Mouse (Mus musculus) intestine, embryonic 16.5 days (tissue): ENCODE measurements around the gene Tfap2b. TPM values are rescaled to one million over a fixed set of nuclear protein-coding genes. Genes with fewer than 3 reads are reported as not detected.

Experiments
- ATAC-seq: fragments of 200-750 bp; cut with Nextera tagmentation; 2 replicates; pipeline ENCODE4 v1.8.0; 2017; ENCODE audit warnings: moderate TSS enrichment, moderate library complexity
- H3K27ac ChIP-seq: fragments of 300-500 bp; sonication (generic); 2 replicates; pipeline ENCODE4 v1.5.1; 2014; ENCODE audit warnings: mild to moderate bottlenecking, low read length
- H3K27me3 ChIP-seq: fragments of 300-500 bp; sonication (generic); replicated peaks from 2 replicates; pipeline ENCODE4 v1.6.1; 2014; ENCODE audit warnings: low read length, control low read depth, mixed read lengths; ENCODE audit not compliant: control insufficient read depth, insufficient read depth
- H3K36me3 ChIP-seq: fragments of 300-500 bp; sonication (generic); 2 replicates; pipeline ENCODE4 v1.6.1; 2014; ENCODE audit warnings: low read length, control low read depth; ENCODE audit not compliant: control insufficient read depth, insufficient read depth
- H3K4me1 ChIP-seq: fragments of 300-500 bp; sonication (generic); 2 replicates; pipeline ENCODE4 v1.6.1; 2014; ENCODE audit warnings: low read length, control low read depth, mixed read lengths; ENCODE audit not compliant: control insufficient read depth, insufficient read depth
- H3K4me2 ChIP-seq: fragments of 300-500 bp; sonication (generic); 2 replicates; pipeline ENCODE4 v1.6.1; 2014; ENCODE audit warnings: low read depth, low read length, control low read depth
- H3K4me3 ChIP-seq: fragments of 300-500 bp; sonication (generic); 2 replicates; pipeline ENCODE4 v1.5.1; 2014; ENCODE audit warnings: mild to moderate bottlenecking, low read length
- H3K9ac ChIP-seq: fragments of 300-500 bp; sonication (generic); 2 replicates; pipeline ENCODE4 v1.6.1; 2014; ENCODE audit warnings: low read depth, low read length
- H3K9me3 ChIP-seq: fragments of 300-500 bp; sonication (generic); 2 replicates; pipeline ENCODE4 v1.6.1; 2016; ENCODE audit warnings: low read length, control low read depth; ENCODE audit not compliant: control insufficient read depth
- WGBS: fragments of 180-500 bp; shearing (Covaris S2); extraction: QIAGEN DNeasy Blood & Tissue Kit; methylation state at CpG from one replicate; pipeline ENCODE4 v1.1.7; 2014; 5-methylcytosine and 5-hydroxymethylcytosine counted together
- polyA plus RNA-seq: library from polyadenylated mRNA; unstranded; fragments of >200 nt; fragmentation: Nextera tagmentation; extraction: Ambion mirVana; gene quantifications from 2 replicates; pipeline ENCODE4 v1.2.1, GENCODE M21; 2015

The Tfap2b gene
- polyA plus RNA-seq, 1 experiment from 2014 or later = 0.22 TPM

DNA sequence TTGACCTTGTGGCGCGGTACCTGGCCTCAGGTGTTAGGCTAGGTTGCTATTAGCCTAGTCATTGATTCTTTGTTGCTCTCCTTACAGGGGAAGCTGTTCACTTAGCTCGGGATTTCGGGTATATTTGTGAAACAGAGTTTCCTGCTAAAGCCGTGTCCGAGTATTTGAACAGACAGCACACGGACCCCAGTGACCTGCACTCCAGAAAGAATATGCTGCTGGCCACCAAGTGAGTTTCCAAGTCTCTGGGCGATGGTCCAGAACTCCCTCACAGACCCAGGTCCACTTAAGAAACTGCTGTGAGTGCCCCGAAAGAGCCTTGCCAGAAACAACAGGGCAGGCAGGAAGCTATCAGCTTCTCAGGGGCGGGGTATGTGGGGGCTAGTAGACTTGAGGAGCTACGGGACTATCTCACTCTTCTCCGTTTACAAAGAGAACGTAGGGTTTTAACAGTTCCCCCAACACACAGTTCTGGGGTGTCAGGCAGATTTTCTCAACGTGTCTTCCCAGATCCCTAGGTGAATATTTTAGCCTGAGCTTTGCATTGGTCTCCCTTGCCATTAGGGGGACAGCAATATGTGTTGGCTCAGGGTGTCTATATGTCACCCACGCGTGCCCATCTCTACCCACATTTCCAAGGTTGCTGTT lies 22.3 kb downstream of the Tfap2b start:
- no peak overlapping the region for H3K4me2 ChIP-seq
- H3K27me3 ChIP-seq = peaks cover 57% of the 10 kb centered on the region
- no peaks in the 10 kb centered on the region for H3K4me1 ChIP-seq
- H3K36me3 ChIP-seq = no peaks in the 10 kb centered on the region
- WGBS = 2% methylated on average over 16 of the region's 16 CpGs
- no peaks in the 10 kb centered on the region for H3K9me3 ChIP-seq
- no peak overlapping the region for H3K9ac ChIP-seq
- no peak for ATAC-seq
- no peak overlapping the region for H3K4me3 ChIP-seq
- no peak overlapping the region for H3K27ac ChIP-seq

DNA sequence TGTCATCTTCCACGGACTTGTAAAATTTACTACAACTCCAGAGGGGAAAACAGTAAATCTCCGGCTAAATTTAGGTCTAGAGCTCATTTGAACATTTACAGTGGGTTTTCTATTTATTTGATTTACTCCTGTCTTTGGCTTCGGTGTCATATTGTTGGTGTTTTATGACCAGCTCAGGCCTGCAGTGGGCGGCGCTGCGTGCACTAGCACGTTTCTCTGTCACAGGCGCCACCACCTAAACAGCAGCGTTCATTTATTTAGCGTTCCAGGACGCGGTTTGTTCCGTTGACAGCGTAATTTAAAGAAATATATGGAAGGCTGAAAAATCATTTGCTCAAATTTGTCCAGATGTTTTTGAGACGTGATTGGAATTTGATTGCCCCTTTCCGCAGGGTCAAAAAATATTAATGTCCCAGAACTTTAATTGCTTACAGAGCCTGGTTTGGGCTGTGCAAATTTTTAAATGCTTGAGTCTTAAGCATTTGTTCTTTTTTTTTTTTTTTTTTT lies 22.9 kb downstream of the Tfap2b start:
- H3K27me3 ChIP-seq = peaks cover 58% of the 10 kb centered on the region
- H3K4me3 ChIP-seq = no peak overlapping the region
- no peak overlapping the region for H3K9ac ChIP-seq
- H3K9me3 ChIP-seq = no peaks in the 10 kb centered on the region
- H3K27ac ChIP-seq = no peak overlapping the region
- no peaks in the 10 kb centered on the region for H3K36me3 ChIP-seq
- no peaks in the 10 kb centered on the region for H3K4me1 ChIP-seq
- no peak overlapping the region for H3K4me2 ChIP-seq
- WGBS = 3% methylated on average over 16 of the region's 16 CpGs
- no peak for ATAC-seq

DNA sequence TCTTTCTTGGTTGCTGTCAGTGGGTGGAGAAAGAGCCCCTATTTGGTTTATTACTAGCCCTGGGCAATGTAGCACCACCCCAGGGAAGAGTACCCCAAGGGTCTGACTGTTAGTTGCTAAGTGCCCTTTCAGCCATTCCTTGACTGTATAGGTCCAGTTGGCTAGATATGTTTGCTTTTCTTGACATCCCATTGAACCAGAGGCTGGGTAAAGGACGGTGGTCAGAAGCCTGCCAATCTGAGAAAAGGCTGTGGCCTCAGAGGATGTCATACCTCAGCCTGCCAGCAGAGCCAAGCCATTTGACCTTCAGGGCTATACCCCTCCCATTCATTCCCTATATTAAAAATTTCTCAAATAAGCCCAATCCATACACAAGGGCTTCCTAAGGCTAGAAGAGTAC lies 24.0 kb downstream of the Tfap2b start:
- no peak overlapping the region for H3K4me2 ChIP-seq
- no peak overlapping the region for H3K4me3 ChIP-seq
- 0% methylated on average over 1 of the region's 1 CpGs for WGBS
- no peak overlapping the region for H3K27ac ChIP-seq
- no peaks in the 10 kb centered on the region for H3K36me3 ChIP-seq
- H3K9ac ChIP-seq = no peak overlapping the region
- H3K4me1 ChIP-seq = no peaks in the 10 kb centered on the region
- no peak for ATAC-seq
- peaks cover 63% of the 10 kb centered on the region for H3K27me3 ChIP-seq
- no peaks in the 10 kb centered on the region for H3K9me3 ChIP-seq

GRCm38 (mm10) chr1:19233857-19234256 lies 25.1 kb downstream of the Tfap2b start:
- Histone ChIP-seq H3K9me3 (no peaks in the 10 kb centered on the region), H3K36me3 (no peaks in the 10 kb centered on the region), H3K4me2 (no peak overlapping the region), H3K4me3 (no peak overlapping the region), H3K27me3 (peaks cover 62% of the 10 kb centered on the region), H3K4me1 (no peaks in the 10 kb centered on the region), H3K9ac (no peak overlapping the region), H3K27ac (no peak overlapping the region)
- WGBS = 3% methylated on average over 19 of the region's 19 CpGs
- ATAC-seq = no peak

DNA sequence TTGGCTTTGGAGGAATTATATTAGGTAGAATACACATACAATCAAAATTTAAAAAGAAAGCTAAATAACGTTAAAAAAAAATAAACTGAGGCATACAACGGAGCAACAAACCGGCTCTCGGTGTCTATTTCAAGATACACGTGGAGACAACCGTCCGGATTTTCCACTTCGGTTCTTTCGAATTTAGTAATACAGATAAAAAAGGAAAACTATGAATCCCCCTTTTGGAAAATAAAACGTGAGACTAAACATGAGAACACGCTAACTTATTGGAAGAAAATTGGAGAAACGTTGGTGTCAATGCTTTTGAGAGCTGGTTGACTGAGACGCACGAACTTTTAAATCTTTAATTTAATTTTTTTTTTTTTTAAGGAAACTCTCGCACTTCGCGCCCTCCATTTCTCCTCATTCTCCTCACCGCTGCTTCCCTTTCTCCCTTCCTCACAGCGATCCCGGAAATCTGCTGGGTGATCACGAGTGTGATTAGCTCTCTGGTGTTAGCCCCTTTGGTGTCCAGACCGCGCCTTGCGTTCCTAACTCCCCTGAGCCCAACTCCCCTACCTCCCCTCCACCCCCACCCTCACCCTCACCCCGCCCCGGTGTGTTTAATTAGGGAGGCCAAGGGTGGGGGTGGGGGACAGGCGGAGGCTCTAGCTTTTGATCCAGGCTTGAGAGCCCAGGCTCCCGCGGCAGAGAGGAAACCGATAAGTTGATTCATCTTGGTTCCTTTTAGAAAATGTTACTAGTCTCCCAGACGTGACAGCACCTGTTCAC lies 25.9 kb downstream of the Tfap2b start:
- no peak for ATAC-seq
- no peak overlapping the region for H3K4me2 ChIP-seq

DNA sequence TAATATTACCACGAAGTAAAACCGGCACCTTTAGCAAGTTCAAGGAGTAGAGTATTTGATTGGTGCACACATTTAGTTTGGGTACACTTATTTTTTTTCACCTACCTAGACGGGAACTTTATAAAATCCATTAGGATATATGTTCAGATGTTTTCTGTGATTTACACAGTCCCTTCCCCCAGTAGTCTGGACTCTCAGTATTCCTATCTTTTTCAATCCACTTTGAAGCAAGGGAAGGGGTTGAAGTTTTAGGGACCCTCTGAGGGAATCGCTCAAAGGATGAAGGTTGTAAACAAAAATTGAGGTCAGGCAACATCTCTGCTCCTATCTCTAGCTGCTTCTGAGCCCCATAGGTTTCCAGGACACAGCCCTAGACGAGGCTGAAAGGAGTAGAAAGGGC lies 27.3 kb downstream of the Tfap2b start:
- no peak overlapping the region for H3K9ac ChIP-seq
- H3K4me3 ChIP-seq = no peak overlapping the region
- H3K4me2 ChIP-seq = no peak overlapping the region
- WGBS = 5% methylated on average over 5 of the region's 5 CpGs
- no peaks in the 10 kb centered on the region for H3K4me1 ChIP-seq
- peaks cover 74% of the 10 kb centered on the region for H3K27me3 ChIP-seq
- no peak for ATAC-seq
- H3K36me3 ChIP-seq = no peaks in the 10 kb centered on the region
- H3K9me3 ChIP-seq = no peaks in the 10 kb centered on the region
- no peak overlapping the region for H3K27ac ChIP-seq

More for the DNA sequence above, 25.9 kb downstream of the Tfap2b start:
- no peak overlapping the region for H3K9ac ChIP-seq
- no peaks in the 10 kb centered on the region for H3K4me1 ChIP-seq
- H3K36me3 ChIP-seq = no peaks in the 10 kb centered on the region
- no peak overlapping the region for H3K27ac ChIP-seq
- no peak overlapping the region for H3K4me3 ChIP-seq
- peaks cover 66% of the 10 kb centered on the region for H3K27me3 ChIP-seq
- H3K9me3 ChIP-seq = no peaks in the 10 kb centered on the region
- 2% methylated on average over 31 of the region's 31 CpGs for WGBS

GRCm38 (mm10) chr1:19236591-19236990 lies 27.9 kb downstream of the Tfap2b start:
- Histone ChIP-seq H3K9me3 (no peaks in the 10 kb centered on the region), H3K36me3 (no peaks in the 10 kb centered on the region), H3K27ac (no peak overlapping the region), H3K4me3 (no peak overlapping the region), H3K9ac (no peak overlapping the region), H3K4me2 (no peak overlapping the region), H3K27me3 (peaks cover 73% of the 10 kb centered on the region), H3K4me1 (no peaks in the 10 kb centered on the region)
- no peak for ATAC-seq
- 2% methylated on average over 21 of the region's 21 CpGs for WGBS

DNA sequence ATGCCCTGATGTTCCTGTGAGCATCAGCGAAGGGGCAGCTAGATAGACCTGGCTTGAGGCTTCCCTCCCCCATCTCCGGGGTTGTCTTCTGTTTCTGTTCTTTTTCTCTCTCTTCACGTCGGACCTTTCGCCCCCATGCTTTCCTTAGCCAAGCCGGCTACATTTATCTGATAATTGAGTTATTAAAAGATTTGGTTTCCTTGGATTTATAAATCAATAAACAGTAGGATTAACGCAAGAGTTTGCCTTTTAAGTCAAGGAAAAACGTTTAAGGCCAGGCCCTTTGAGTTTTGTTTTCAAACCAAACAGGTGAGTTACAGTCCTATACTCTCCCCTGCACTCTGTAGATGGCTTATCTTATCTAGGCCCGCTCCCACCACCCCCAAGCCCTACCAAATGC lies 28.3 kb downstream of the Tfap2b start:
- Histone ChIP-seq H3K27ac (no peak overlapping the region), H3K4me1 (no peaks in the 10 kb centered on the region), H3K9ac (no peak overlapping the region), H3K36me3 (no peaks in the 10 kb centered on the region), H3K4me2 (no peak overlapping the region), H3K4me3 (no peak overlapping the region), H3K27me3 (peaks cover 74% of the 10 kb centered on the region), H3K9me3 (no peaks in the 10 kb centered on the region)
- no peak for ATAC-seq
- 4% methylated on average over 9 of the region's 9 CpGs for WGBS

- Histone ChIP-seq H3K27ac (no peak overlapping the region), H3K36me3 (no peaks in the 10 kb centered on the region), H3K9ac (no peak overlapping the region), H3K27me3 (peaks cover 76% of the 10 kb centered on the region), H3K4me3 (no peak overlapping the region), H3K9me3 (no peaks in the 10 kb centered on the region), H3K4me2 (no peak overlapping the region), H3K4me1 (no peaks in the 10 kb centered on the region)
- no peak for ATAC-seq
- 11% methylated on average over 8 of the region's 8 CpGs for WGBS
Observed at GRCm38 (mm10) chr1:19237721-19238410, 29.2 kb downstream of the Tfap2b start.
